Mouse (Mus musculus): Measurements from ENCODE around the gene Cacna1e.

Gene Cacna1e

DNA sequence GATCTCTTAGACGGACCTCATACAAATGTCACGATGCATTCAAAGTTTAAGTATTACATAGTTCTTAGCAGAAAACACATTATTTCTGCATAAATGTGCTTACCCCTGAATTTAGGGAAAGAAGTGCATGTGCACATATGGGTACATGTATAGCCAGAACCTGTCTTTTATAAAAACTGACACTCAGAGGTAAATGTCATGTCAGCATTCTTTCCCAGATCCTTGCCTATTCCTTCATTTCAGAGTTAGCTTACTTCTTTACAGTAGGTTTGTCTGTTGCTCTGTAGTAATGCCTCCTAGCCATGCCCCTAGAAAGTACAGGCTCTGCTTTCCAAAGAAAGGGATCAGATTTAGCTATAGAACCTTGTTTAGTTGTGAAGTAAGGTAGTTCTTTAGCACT lies 369.0 kb downstream of the Cacna1e start:
- no peak for DNase-seq (ENCODE audit: inconsistent ontology term)

DNA sequence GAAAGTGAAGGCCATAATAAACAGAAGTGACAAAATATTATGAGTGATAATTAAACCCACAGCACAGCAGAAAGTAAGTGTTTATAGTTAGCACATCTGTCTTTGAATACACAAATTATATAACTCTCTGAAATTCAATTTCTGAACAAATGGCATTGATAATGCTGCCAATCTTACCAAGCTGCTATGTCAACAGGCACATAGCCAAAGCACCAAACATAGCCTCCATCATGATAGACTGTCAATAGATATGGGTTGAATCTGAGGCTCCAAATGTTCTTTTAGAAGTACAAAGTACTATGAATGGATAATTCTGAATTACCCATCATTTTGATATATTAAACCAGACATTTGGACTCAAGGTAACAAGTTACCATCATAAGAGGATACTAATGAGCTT lies 372.6 kb downstream of the Cacna1e start:
- no peak for DNase-seq (ENCODE audit: inconsistent ontology term)

DNA sequence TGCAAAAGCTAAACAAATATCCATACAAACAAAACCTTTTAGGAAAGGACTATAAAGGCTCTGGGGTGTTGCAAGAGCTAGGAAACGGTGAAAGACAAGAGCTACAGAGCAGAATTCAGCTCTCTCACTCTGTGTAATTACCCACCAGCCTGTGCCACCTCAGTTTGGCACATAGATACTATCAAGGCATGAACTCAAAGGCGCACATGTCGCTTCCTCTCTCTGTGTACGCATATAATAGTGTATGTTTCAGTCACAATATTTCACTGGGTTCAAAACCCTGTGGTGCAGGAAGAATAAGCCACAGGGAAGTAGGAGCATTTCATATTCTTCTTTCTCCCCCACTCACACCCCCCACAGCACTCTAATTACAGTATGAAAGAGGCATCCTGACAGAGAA lies 380.3 kb downstream of the Cacna1e start:
- DNase-seq (ENCODE audit: inconsistent ontology term), result no peak

DNA sequence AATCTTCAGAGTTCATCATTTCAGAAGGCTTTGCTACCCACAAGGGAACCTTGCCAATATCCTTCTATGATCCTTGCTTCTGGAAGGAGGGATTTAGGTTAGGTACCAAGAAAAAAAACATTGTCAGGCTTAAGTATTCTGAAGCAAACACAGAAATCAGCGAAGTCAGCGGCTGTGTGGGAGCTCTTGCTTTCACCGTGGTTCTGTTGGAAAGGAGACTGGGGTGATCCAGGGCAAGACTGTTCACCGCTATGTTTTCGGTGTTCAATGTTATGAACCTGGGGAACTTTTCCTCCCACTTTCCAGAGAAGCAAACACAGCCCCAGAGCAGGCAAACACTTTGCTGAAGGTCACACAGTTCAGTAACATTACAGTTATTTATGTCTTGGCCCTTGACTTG lies 383.4 kb downstream of the Cacna1e start:
- DNase-seq (ENCODE audit: inconsistent ontology term), result no peak

DNA sequence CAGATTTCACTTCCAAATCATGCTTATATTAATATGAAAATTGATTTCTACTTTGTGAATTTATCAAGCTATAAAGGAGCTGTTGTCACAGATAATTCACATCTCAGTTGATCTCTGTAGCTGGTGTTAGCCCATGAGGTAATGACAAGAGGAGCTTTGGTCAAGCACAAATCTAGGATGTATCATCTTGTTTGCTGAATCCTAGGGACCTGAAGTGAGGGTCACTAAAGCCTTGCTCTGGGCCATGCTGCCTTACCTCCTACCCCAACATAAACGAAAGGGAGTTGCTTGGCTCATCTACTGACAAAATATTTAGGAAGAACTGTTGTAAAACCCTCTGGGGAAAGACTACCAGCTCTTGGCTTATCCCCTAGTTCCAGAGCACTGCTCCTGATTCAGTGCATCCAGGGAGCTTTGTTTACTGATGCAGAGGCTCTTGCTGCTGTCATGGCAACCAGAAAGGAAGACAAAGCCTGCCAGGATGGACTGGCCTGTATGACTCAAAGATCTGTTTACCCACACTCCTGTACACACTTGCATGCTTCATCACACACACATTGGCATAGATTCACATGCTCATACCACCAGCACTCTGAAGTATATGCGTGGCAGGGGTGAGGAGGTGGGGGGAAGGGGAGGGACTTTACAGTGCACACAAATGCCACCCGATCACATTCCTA lies 384.0 kb downstream of the Cacna1e start:
- DNase-seq (ENCODE audit: inconsistent ontology term), result peak; percentile 80

DNA sequence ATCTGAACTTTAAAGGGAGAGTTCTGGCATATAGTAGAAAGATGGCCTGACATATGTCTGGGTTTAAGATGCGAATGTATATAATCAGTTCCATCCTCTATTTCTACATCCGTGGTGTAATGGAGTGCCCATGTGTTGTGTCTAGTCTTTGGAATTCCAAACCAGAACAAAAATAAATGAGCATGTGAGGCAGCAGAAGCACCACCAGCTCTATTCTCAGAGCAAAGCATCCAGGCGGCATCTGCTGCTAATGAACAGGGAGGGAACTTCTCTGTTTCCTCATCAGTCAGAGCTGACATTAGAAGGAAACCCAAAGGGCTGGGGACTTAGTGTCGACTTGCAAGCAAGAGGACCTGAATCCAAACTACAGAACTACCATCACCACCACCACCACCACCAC lies 385.5 kb downstream of the Cacna1e start:
- DNase-seq (ENCODE audit: inconsistent ontology term), result no peak

DNA sequence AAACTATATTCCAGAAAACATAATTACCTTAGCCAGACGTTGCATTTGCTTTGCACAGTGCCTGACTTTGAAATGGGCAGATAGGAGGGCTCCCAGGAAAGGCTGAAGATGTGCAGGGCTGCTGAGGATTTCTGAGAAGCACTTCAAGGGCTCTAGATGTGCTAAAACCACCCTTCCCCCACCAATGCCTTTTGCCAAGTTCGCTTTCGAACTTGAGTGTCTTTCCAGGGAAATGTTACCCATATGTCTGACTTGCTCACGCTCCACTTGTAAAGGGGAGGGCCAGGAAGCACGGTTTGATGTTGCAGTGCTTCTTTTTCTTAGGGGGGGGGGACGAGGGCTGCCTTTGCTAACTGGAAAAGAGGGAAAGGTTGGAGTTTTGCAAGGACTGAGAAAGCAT lies 393.2 kb downstream of the Cacna1e start:
- no peak for DNase-seq (ENCODE audit: inconsistent ontology term)

DNA sequence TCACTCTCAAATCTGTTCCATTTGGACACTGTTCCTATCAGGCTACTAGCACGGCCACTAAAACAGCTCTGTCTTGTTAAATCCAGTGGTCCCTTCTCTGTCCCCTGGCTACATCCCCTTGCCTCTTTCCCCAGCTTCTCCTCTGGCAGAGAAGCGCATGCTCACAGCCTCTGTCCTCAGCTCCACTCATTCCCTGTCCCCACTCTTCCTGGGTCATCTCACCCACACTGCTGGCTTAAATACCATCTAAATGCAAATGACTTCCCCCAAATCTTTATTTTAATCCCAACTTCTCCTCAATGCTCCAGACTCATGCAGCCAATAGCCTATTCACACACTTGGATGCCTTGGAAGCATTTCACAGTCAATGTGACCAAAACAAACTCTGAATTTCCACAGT lies 407.6 kb downstream of the Cacna1e start:
- DNase-seq (ENCODE audit: inconsistent ontology term), result no peak

DNA sequence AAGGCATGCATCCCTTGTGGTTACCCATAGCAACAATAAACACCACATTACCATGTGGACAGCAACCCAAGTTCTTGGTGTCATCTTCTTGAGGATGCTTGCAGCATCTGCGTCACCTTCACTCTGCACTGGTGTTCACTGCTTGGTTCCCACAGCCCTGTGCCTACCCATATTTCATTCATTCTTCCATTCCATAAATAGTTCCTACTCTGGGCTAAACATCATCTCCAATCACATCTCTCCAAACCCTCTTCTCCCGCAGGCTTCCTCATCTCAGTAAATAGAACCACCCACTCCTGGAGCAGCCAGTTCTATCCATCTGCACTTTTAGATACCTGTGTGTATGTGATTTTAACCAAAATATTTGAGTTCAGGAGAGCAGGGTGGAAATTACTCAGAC lies 408.6 kb downstream of the Cacna1e start:
- no peak for DNase-seq (ENCODE audit: inconsistent ontology term)

DNA sequence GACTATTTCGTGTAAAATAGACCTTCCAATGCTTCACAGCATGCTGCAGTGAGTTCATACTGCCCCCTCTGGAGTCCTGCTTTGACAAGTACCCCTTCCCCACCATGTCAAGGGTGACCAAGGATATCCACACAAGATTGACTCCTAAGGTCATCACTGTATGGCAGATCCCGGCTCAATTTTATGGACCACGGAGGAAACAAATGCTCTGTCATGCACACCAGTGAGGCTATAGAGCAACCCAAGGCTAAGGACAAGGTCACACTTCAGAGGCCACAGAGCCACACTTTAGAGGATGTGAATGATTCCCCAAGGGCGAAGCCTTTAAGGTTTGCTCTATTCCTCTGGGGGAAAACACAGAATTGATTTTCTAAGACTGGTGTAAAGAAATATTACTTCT lies 410.1 kb downstream of the Cacna1e start:
- no peak for DNase-seq (ENCODE audit: inconsistent ontology term)

DNA sequence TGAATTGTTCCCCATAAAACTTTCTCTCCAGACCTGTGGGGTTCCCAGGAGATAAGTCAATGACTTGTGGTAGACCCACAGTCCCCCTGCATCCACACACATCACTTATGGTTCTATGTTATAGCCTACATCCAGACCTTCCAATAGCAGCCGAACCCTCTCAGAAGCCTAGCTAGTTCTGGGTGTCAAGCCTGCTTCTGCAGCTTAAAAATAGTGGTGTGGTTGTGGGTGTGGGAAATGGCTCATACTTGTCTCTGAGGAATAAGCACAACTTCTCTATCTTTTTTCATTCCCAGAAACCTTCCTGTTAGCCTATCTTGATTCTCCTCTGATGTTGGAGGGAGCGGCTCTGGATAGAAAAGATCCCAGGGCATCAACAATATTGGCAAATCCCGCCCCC lies 417.0 kb downstream of the Cacna1e start:
- DNase-seq (ENCODE audit: inconsistent ontology term), result no peak

DNA sequence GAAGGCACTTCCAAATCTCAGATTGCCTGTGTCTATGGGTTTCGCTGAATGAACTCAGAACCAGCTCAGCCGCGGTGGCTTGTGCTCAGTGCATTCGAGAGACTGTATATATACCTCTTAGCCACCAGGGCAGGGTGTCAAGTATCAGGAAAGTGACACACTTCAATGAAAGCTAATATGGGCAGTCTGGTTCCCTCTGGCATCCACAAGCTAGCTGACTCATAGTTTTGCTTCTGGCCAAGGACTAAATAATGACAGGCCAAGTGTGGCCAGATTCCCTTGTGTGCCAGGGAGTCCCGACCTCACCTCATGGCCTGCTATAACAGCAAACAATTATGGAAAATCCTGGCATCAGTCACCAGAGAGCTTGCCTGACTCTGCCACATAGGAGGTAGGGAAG lies 422.8 kb downstream of the Cacna1e start:
- DNase-seq (ENCODE audit: inconsistent ontology term), result peak; percentile 76

DNA sequence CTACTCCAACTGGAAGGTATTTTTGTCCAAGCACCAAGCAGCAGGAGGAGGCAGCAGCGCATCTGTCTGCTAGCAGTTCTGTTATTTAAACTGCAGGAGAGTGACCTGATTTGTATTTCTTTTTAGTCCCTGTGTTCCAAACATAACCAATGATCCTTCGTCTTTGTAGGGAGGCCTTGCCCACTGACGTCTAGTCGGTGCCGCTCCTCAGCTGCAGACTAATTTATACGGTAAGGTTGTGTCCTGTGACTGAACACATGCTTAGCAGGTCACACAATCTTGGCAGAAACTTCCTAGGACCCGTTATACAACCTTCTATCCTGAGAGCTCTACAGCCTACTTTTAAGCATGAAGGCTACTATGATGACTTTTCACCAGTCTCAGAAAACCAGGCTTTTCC lies 424.2 kb downstream of the Cacna1e start:
- DNase-seq (ENCODE audit: inconsistent ontology term), result no peak

DNA sequence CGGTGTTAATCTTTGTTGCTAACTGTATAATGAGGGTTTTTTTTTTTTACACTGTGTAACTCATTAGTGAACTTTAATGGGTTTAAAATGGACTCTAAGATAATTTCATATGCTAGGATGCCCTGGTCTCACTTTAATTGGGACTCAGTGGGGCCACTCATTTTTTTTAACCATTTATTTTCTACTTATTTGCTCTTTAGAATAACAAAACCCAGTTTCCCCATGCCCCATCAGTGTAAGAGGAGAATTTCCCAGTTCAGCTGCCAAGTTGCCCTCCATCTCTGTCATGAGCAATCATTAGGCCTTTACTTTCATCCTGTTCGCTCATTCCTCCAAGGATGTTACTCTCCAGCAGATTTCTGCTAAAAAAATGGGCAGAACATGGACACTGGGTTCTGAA lies 425.7 kb downstream of the Cacna1e start:
- no peak for DNase-seq (ENCODE audit: inconsistent ontology term)

DNA sequence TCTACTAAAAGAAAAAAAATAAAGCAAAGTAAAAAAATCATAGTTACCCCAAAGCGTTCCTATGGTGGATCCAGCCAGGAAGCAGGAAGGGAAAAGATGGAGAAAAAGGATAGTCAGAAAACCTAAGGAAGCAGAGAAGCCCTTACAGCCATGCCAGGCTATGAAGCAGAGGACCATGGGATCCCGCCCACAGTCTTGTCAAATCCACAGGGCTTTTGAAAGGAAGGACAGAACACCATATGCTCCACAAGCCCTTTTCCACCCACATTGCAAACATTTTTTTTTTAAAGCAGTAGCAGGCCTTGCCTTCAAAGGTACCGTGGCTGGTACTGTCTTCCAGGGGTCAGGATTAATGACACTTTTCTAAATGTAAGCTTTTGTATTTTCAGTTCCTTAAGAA lies 433.5 kb downstream of the Cacna1e start:
- DNase-seq (ENCODE audit: inconsistent ontology term), result no peak

DNA sequence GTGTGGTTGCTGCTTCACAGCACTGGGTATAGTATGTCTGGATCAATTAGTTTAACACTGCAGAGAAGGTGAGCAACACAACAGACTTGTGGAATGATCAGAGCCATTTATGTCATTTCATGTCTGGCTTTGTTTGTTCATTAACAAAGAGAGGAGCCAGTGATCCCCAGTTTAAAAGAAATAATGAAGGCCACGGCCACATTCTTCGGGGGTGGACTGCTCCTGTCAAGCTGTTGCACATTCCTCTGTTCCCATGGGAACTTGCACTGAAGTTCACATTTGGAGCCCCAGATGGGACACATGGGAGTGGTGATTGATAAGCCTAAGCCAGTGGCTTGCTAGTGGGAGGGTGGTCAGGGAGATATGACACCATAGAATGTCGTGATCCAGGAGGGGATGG lies 437.8 kb downstream of the Cacna1e start:
- peak; percentile 64 for DNase-seq (ENCODE audit: inconsistent ontology term)

DNA sequence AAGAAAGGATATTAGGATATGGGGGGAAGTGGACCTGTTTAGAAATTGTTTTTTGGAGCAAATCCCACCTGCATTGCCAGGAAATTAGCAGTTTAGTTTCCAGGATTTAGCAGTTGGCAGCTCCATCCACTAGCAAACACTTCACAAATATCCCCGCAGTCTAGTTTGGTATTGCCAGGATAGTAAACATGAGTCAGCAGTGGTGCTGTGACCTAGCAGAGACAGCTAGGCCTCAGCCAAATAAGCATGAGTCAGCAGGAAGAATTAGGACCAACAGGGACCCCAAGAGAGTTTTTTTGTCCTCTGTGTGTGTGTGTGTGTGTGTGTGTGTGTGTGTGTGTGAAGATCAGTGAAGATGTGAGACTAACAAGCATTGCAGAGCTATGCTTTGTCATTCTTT lies 450.8 kb downstream of the Cacna1e start:
- DNase-seq (ENCODE audit: inconsistent ontology term), result no peak

DNA sequence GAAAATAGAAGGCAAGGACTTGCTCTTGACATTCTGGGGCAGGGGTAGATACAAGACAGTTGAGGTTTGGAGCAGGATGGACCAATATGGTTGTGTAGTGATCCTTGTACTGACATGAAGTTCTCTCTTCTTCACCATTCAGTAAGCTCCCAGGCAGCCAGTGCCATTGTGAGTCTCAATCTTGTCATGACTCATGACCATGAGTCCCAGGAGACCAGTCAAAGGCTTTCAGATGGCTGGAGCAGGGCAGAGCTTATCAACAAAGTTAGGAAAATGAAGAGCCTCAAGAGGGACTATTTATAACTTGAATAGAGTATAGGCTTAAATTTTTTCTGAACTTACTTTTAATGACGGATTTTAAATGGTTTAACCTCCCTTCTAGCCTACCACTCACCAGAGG lies 451.2 kb downstream of the Cacna1e start:
- DNase-seq (ENCODE audit: inconsistent ontology term), result no peak

DNA sequence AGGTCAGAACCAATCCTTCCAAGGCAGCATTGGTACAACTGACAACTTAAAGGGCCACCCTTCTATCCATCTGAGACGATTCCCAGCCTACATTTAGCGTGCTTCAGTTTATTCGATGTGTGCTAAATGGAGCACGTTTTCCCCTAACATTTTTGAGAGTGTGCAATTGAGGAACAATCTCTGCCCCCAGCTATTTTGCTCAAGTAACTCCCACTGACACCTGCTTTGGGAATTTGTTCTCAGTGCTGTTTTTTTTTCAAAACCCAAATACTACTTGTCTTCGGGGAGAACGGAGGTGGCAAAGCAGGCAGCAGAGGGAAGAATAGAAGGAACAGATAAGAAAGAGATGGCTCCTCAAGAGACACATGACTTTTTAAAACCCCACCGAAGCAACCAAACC lies 456.0 kb downstream of the Cacna1e start:
- no peak for DNase-seq (ENCODE audit: inconsistent ontology term)

DNA sequence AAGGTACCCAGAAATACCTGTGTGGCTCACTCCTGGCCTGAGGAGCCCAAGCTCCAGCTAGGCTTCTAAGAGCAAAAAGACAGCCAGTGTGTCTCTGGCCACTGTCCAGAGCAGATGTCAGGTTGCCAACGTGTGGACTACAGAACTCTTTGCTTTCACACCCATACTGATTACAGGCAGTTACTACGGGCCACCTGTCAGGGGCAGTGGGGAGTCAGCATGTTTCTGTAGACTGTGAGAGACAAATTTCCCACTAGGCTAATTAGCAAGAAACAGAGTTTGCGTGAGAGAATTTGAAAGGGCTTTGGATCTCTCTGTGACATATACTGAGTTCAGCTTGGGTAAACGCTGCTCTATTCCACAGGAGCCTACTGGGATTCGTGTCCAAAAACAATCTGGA lies 466.0 kb downstream of the Cacna1e start:
- DNase-seq (ENCODE audit: inconsistent ontology term), result peak; percentile 3

DNA sequence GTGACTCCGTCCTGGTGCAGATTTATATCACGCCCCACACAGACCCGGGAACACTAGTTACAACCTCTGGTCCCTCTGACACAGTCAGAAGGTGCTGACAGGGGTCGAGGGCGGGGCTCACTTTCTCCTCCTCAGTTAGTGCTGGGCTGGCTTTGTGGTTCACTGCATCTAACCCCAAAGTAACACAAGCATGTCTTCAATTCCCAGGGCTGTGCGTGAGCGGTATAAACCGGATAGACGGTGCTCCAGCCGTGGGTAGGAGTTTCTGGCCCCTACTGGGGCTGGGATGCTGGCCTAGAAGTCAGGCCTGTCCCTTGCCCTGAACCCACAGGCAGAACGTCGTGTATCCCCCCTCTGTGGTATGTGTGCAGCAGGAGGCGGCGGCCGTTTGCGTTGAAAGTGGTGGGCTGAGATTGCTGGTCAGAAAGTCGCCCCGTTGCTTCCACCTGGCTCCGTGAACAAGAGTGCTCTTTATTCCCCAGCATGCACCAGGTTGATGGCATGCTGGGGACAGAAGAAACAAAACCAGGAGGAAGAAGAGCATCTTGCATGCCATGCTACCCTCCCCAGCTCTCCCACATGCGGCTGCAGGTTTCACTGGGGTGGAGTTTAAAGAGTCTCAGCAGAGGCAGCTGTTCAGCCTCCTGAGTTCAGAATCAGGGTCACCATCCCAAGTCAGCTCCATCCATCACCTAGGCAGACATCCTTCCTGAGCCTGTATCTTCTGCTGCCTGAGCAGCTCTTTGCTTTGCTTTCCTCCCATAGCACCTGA lies 467.7 kb downstream of the Cacna1e start:
- no peak for DNase-seq (ENCODE audit: inconsistent ontology term)

DNA sequence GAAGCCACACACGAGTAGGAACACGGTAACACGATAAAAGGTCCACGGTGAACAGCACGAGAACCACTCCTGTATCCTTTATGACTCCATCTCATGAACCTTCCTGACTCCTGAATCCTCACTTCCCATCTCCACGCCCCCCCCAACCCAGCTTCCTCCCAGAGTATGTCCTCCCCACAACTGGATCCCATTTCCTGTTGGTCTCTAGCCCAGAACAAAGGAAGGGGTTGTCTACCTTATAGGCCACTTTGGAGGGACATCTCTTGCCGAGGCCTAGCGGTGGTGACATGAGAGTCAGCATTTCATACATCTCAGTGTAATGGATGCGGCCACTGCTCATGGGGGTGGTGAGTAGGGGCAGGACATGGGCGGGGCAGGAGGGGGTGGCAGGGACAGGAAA lies 468.5 kb downstream of the Cacna1e start:
- DNase-seq (ENCODE audit: inconsistent ontology term), result no peak

DNA sequence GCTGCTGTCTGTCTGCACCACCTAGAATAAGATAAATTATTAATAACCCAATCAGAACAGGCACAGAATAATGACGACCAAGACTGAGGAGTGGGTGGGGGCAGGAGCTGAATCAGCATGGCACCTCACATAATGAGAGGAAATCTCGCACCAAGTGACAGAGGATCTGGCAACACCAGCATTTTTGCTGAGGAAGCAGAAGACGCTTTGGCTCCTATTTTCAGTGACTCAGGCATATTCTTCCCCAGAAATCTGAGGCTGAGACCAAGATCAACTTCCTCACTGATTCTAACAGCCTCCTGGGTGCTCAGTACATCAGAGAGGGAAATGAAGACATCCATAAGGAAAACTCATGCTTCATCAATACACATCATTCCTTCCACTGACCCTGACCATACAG lies 471.2 kb downstream of the Cacna1e start:
- no peak for DNase-seq (ENCODE audit: inconsistent ontology term)

DNA sequence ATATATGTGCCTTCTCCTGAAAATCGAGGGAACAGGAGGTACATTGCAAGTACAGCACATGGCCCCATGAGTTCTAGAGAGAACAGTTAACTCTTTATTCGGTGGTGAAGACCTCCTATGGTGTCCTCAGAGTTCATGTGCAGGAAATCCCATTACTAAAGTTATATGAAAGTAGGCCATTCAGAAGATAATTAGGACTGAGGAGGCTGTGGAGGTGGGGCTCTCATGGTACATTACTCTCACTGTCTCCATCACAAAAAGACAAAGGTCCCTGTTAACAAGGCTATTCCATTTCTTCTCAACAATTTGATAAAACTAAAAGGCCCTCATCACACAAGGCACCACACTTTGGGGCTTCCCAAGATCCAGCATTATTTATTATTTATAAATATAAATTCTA lies 475.2 kb downstream of the Cacna1e start:
- DNase-seq (ENCODE audit: inconsistent ontology term), result no peak

All from Muller cell, postnatal 12 days (primary cell).